Mouse (Mus musculus) mature B cell (primary cell): ENCODE data around the gene Sdk2.

Experiments
- in situ Hi-C: fragments of 300-500 bp; cut with MboI; formaldehyde crosslinking; loops from 2 replicates; pipeline ENCODE4 v1.14.3; 2019

Sdk2 gene

DNA sequence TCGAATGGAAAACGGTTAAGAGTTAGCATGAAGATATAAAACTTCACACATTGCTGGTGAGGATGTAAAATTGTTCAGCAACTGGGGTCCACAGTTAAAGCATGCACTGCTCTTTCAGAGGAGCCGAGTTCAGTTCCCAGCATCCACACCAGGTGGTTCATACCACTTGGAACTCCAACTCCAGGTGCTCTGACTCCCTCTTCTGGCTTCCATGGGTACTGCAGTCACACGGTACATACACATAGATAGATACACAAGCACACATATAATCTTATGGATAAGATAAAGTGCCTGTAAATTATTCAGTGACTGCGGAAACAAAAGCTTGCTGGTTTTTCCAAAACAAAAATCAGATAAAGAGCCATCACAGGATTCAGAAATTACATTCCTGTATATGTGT, 19.9 kb downstream of the Sdk2 start:
- in situ Hi-C loops, result no loop called here

GRCm38 (mm10) chr11:114044373-114044772, 22.5 kb downstream of the Sdk2 start:
- in situ Hi-C loops, result no loop called here

- in situ Hi-C loops, result no loop called here
Measured at GRCm38 (mm10) chr11:114043530-114043929, 23.3 kb downstream of the Sdk2 start.

DNA sequence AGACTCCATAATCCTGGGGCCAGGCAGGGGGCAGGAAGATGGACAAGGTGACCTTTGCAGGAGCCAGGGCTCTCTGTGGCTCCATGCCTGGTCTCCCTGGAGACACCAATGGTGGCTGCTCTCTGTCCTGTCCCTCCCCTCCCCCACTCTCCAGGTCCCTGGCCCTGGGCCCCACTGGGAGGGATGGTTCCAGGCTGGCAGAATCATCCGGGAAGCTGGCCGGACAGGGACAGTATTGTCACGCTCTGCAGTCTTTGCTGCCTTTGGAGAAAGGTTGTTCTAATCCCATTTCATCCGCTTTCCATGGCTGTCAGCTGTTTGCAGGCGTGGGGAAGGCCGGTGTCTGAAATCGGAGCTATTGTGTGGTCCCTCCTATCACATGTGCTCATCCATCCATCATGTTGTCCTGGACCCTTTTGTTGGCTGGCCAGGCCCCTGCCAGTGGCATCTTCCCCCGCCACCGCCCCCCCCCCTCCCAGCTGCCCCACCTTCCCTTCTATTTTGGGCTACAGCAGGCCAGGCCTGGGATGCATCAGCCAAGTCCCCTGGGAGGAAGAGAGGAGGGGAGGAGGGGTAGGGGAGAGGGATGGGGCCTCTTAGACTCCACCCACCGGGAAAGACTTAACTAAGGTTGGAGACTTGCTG, 26.3 kb downstream of the Sdk2 start:
- in situ Hi-C loops, result no loop called here

GRCm38 (mm10) chr11:114038036-114038435, 28.8 kb downstream of the Sdk2 start:
- in situ Hi-C loops, result no loop called here

DNA sequence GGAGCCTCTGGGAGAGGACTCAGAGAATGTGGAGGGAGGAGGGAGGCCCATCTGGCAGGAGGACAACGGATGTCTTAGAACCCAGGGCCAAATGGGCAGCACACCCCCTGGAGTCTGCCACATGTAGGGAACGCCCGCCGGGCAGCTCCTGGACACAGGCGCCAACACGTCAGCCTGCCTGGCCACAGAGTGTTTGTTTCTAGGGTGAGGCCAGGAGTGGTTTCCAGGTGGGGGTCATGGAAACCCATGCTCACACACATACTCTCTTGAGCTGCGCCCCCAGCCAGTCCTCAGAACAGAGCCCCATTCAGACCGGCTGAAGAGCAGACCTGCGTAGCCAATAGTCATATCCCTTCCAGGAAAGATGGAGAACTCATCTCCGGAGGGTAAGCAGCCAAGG, 35.4 kb downstream of the Sdk2 start:
- in situ Hi-C loops, result no loop called here

- in situ Hi-C loops, result no loop called here
Measured at GRCm38 (mm10) chr11:114030214-114030613, 36.6 kb downstream of the Sdk2 start.

- in situ Hi-C loops, result no loop called here
Measured at GRCm38 (mm10) chr11:114028512-114028911, 38.3 kb downstream of the Sdk2 start.

- in situ Hi-C loops, result no loop called here
Measured at GRCm38 (mm10) chr11:114028021-114028420, 38.8 kb downstream of the Sdk2 start.

- in situ Hi-C loops, result no loop called here
Measured at GRCm38 (mm10) chr11:114025056-114025455, 41.8 kb downstream of the Sdk2 start.

GRCm38 (mm10) chr11:114023965-114024364, 42.9 kb downstream of the Sdk2 start:
- in situ Hi-C loops, result no loop called here

GRCm38 (mm10) chr11:114022166-114022565, 44.7 kb downstream of the Sdk2 start:
- in situ Hi-C loops, result no loop called here

- in situ Hi-C loops, result no loop called here
Measured at GRCm38 (mm10) chr11:114019087-114019486, 47.8 kb downstream of the Sdk2 start.

DNA sequence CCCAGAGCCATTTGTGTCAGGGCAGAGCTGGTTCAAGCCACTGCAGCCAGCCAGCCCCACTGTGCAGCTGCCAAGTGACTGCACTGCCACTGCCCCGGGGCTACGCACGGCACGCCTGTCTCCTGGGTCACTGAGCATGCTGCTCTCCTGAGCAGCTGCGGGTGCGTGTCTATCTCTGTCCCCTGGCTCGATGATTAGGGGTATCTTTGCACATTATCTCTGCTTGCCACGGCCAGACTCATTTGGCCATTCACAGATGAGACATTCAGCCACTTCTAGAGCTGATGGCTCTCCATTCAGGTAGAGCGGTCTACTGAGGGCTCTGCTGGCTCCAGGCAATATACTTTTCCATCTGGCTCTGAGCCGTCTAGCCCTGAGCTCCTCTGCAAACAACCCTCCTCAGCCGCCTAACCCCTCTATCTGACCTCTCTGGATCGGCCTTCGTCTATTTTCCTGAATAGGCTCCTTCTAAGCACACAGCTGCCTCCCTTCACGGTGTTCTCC, 49.9 kb downstream of the Sdk2 start:
- in situ Hi-C loops, result no loop called here

DNA sequence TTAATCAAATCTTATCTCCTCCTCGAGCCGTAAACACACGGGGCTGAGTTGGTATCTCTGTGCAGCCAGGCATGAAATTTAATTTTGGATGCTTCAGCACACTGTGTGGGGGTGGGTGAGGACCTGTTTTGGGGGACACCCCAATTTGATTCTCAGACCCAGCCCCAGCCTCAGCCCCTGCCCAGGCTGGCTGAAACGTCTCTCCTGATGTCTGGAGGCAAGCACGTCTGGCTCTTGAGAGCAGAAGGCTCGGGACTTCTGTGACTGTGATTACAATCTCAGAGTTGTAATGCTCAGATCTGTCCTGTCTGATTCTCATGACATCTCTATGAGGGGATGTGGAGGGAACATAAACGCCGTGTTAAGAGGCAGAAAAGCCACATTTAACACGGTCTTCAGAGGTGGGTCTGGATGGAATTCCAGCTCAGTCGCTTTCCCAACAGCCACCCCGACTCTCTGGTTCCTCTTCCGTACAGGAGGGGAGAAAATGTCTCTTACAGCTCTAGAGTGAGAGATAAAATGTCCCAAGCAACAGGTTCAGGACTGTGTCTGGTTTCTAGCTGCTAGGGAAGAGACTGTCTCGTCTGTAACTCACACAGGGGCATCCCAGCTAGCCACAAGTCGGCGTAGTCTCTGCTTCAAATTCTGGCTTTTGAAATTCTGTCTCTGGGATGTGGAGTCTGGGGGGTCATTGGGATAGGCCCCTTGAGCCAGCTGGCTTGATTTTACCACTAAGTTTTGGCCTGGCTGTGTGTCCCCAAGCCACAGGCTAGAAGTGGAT, 50.5 kb downstream of the Sdk2 start:
- in situ Hi-C loops, result no loop called here

GRCm38 (mm10) chr11:114011523-114011922, 55.3 kb downstream of the Sdk2 start:
- in situ Hi-C loops, result no loop called here

DNA sequence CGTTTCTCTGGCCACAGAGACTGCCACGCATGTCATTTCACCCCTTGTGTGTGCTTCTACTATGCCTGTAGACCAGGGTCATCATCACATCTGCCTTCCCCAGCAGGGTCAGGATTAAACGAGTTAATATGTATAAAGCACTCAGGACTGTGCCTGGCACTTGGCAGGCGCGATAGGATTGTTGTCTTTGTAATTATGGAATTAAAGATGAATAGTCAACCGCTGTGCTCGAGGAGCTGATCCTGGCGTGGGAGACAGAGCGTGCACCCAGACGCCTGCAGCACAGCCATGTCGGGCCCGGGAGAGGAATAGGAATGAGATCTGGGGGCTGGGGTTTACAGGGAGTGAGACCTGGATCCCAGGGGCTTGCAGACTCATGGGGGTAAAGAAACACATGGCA, 61.0 kb downstream of the Sdk2 start:
- in situ Hi-C loops, result no loop called here

GRCm38 (mm10) chr11:114004651-114005050, 62.2 kb downstream of the Sdk2 start:
- in situ Hi-C loops, result no loop called here

- in situ Hi-C loops, result no loop called here
Measured at GRCm38 (mm10) chr11:114003195-114003594, 63.7 kb downstream of the Sdk2 start.

- in situ Hi-C loops, result no loop called here
Measured at GRCm38 (mm10) chr11:114000051-114000450, 66.8 kb downstream of the Sdk2 start.

- in situ Hi-C loops, result no loop called here
Measured at GRCm38 (mm10) chr11:113998702-113999101, 68.1 kb downstream of the Sdk2 start.

DNA sequence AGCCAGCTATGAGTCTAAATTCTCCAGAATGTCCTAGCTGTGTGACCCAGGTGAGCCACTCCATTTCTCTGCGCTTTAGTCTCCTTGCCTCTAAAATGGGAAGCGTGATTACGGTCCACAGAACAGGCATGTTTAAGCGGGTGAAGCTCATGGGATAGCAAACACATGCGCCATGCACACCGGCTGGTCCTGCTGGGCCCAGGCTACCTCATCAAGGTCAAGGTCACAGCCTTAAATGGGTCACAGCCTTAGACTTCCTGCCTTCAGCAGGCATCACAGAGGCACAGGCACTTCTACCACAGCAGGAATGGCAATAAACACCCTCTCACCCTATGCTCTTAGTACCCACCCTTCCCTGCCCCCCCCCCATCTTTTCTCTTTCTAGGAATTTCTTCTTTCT, 72.9 kb downstream of the Sdk2 start:
- in situ Hi-C loops, result no loop called here

GRCm38 (mm10) chr11:113992894-113993293, 74.0 kb downstream of the Sdk2 start:
- in situ Hi-C loops, result no loop called here
